Mouse (Mus musculus) heart, adult 2 months (tissue): ENCODE results near the gene AI182371. TPM values are rescaled to one million over a fixed set of nuclear protein-coding genes. Genes with fewer than 3 reads are reported as not detected.

ENCODE experiments used
- DNase-seq, 2 experiments: peaks; one replicate each; pipeline ENCODE4 v3.0.0; 2021
- H3K27ac ChIP-seq: fragments of 200-600 bp; 2 replicates; pipeline ENCODE4 v1.8.1; 2022
- H3K27me3 ChIP-seq: fragments of 200-500 bp; 2 replicates; pipeline ENCODE4 v1.6.1; 2012; ENCODE audit warnings: mild to moderate bottlenecking, low read length, inconsistent platforms, mixed read lengths; ENCODE audit not compliant: control insufficient read depth, insufficient read depth
- H3K36me3 ChIP-seq: fragments of 200-500 bp; 2 replicates; pipeline ENCODE4 v1.6.1; 2012; ENCODE audit warnings: low read length, inconsistent platforms; ENCODE audit not compliant: control insufficient read depth, insufficient read depth
- H3K4me1 ChIP-seq: fragments of 200-500 bp; 2 replicates; pipeline ENCODE4 v1.6.1; 2011; ENCODE audit warnings: low read length; ENCODE audit not compliant: control insufficient read depth, insufficient read depth
- H3K4me3 ChIP-seq: fragments of 200-600 bp; 2 replicates; pipeline ENCODE4 v1.8.1; 2022
- H3K79me2 ChIP-seq: fragments of 200-500 bp; replicated peaks from 2 replicates; pipeline ENCODE4 v1.6.1; 2012; ENCODE audit warnings: mild to moderate bottlenecking, inconsistent platforms, low read length, moderate library complexity, mixed read lengths; ENCODE audit not compliant: control insufficient read depth, insufficient read depth
- H3K9ac ChIP-seq: fragments of 200-500 bp; 2 replicates; pipeline ENCODE4 v1.6.1; 2012; ENCODE audit warnings: low read depth, mild to moderate bottlenecking, control low read depth, inconsistent platforms, low read length, mixed read lengths
- CTCF ChIP-seq: fragments of 200-600 bp; IDR thresholded peaks from 2 replicates; pipeline ENCODE4 v1.8.1; 2022; ENCODE audit warnings: antibody characterized with exemption, mild to moderate bottlenecking, moderate library complexity
- EP300 ChIP-seq: fragments of 200-500 bp; IDR thresholded peaks from 2 replicates; pipeline ENCODE4 v1.6.1; 2011; ENCODE audit warnings: low read depth, low read length, control low read depth; ENCODE audit not compliant: insufficient read depth
- POLR2A ChIP-seq: fragments of 200-500 bp; IDR thresholded peaks from 2 replicates; pipeline ENCODE4 v1.6.1; 2011; ENCODE audit warnings: mild to moderate bottlenecking, low read depth, low read length, control low read depth; ENCODE audit not compliant: insufficient read depth
- WGBS: fragments of 180-500 bp; shearing (Covaris S2); methylation state at CpG from one replicate; pipeline ENCODE4 v1.1.7; 2018; 5-methylcytosine and 5-hydroxymethylcytosine counted together
- intact Hi-C: fragments of 180-260 bp; cut with DNase I; formaldehyde crosslinking; loops from one replicate; pipeline ENCODE4 v1.15.1; 2025
- long read RNA-seq: library from polyadenylated mRNA; stranded (forward); transcript quantifications from one replicate; pipeline ENCODE4 v2.0.0, GENCODE M21; 2021
- polyA plus RNA-seq: library from polyadenylated mRNA; depleted of rRNA; stranded (reverse); fragments of >200 nt; gene quantifications from 2 replicates; pipeline ENCODE4 v1.2.3, GENCODE M21; 2012; rRNA removed
- total RNA-seq, 2 experiments: library from RNA; stranded (reverse); gene quantifications; 2 replicates each; pipeline ENCODE4 v1.2.3; 2021

AI182371 gene
- not detected for total RNA-seq
- polyA plus RNA-seq, result 0.14 and 0.35 TPM in 2 replicates
- long read RNA-seq, result 0 reads

GRCm38 (mm10) chr2:35101443-35101842 is at the start of gene AI182371:
TSS of gene AI182371 (minus strand) at chr2:35101543.
- H3K9ac ChIP-seq, result no peak within 1 kb of the TSS
- H3K27me3 ChIP-seq, result no peaks in the 10 kb centered on the region
- intact Hi-C loops, result no loop called here
- no peak within 1 kb of the TSS for H3K4me3 ChIP-seq
- no peaks in the 10 kb centered on the region for H3K79me2 ChIP-seq
- no peak within 1 kb of the TSS for H3K27ac ChIP-seq
- H3K36me3 ChIP-seq, result no peaks in the 10 kb centered on the region
- DNase-seq, result no peak
- WGBS, result 96% methylated on average over 3 of the region's 3 CpGs
- H3K4me1 ChIP-seq, result no peaks in the 10 kb centered on the region
- no peak for TF ChIP-seq POLR2A
- no peak for TF ChIP-seq EP300
- TF ChIP-seq CTCF, result no peak

- no peak for TF ChIP-seq EP300
- no peak for TF ChIP-seq CTCF
- TF ChIP-seq POLR2A, result no peak
- no peak for DNase-seq
- Histone ChIP-seq H3K27me3 (no peaks in the 10 kb centered on the region), H3K9ac (no peak overlapping the region), H3K4me1 (no peaks in the 10 kb centered on the region), H3K79me2 (no peaks in the 10 kb centered on the region), H3K4me3 (no peak overlapping the region), H3K27ac (no peak overlapping the region), H3K36me3 (peaks cover 4% of the 10 kb centered on the region)
- WGBS, result 93% methylated on average over 10 of the region's 10 CpGs
- intact Hi-C loops, result no loop called here
Measured at GRCm38 (mm10) chr2:35148806-35149205, 47.5 kb upstream of the AI182371 start.

DNA sequence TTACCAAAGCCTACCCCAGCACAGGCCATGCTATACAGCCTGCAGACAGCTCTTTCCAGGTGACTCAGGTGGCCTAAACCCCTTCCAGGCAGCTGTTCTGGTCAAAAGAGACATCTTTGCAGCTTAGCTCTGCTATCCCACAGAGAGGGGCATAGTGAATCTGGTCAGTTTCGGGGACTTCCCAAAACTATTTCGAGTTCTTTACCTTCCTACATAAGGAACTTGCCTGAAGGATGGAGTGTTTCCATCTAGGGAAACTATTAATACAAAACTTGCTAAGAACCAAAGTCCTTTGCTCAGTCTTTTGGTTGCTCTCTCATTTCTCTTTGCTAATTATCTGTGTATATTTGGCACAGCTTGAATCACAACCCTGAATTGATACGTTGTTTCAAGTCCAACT is 40.3 kb upstream of the AI182371 start:
- Histone ChIP-seq H3K27ac (no peak overlapping the region), H3K9ac (no peak overlapping the region), H3K4me1 (no peaks in the 10 kb centered on the region), H3K4me3 (no peak overlapping the region), H3K27me3 (no peaks in the 10 kb centered on the region), H3K36me3 (no peaks in the 10 kb centered on the region), H3K79me2 (no peaks in the 10 kb centered on the region)
- TF ChIP-seq POLR2A (no peak), CTCF (no peak)
- no peak for DNase-seq
- intact Hi-C loops, result no loop called here
- WGBS, result 91% methylated on average over 3 of the region's 3 CpGs

DNA sequence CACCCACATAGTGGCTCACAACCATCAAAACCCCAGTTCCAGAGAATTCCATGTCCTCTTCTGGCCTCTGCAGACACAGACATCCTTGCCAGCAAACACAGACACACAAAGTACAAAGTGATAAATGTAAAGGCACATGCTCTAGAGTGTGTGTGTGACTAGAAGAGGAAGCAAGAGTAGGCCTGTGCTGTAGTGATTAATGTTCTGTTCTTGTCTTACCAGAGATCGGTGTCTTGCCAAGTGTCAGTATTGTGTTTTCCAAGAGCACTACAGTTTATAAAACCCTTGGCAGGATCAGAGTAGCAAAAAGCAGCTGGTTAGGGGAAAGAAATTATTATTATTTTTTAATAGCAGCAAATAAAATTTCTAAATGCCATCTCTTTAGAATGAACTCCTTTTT is 37.2 kb upstream of the AI182371 start:
- Histone ChIP-seq H3K27me3 (no peaks in the 10 kb centered on the region), H3K4me1 (no peaks in the 10 kb centered on the region), H3K27ac (no peak overlapping the region), H3K36me3 (no peaks in the 10 kb centered on the region; the same call in 1 of the 2 replicates), H3K9ac (no peak overlapping the region), H3K79me2 (no peaks in the 10 kb centered on the region), H3K4me3 (no peak overlapping the region)
- no peak for DNase-seq
- TF ChIP-seq EP300 (no peak), CTCF (no peak), POLR2A (no peak)
- intact Hi-C loops, result no loop called here
- WGBS, result 81% methylated on average over 1 of the region's 1 CpGs

- H3K27me3 ChIP-seq, result no peaks in the 10 kb centered on the region
Measured at GRCm38 (mm10) chr2:35133891-35134290, 32.5 kb upstream of the AI182371 start.

DNA sequence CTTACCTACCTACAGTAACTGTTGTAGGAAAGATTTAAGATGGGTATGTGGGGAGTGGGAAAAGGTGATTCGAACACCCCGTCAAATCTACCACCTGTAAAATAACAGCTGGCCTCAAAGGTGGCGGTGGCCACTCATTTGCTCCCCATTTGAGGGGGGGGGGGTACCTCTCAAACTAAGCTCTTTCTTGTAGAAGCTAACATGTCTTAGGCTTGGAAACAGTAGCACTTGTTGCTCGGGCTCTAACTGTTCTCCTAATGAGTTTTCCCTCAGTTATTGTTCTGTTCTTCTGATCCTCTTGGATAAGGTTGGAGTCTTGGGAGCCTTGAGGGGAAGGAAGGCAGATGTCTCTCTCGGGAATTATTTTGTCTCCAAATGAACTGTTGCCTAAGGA is 31.3 kb upstream of the AI182371 start:
- TF ChIP-seq POLR2A (no peak), CTCF (no peak), EP300 (no peak)

More at GRCm38 (mm10) chr2:35133891-35134290, 32.5 kb upstream of the AI182371 start:
- no peak overlapping the region for H3K4me3 ChIP-seq
- WGBS, result 87% methylated on average over 5 of the region's 5 CpGs
- H3K27ac ChIP-seq, result no peak overlapping the region
- TF ChIP-seq POLR2A (no peak), EP300 (no peak), CTCF (no peak)
- H3K9ac ChIP-seq, result no peak overlapping the region
- H3K36me3 ChIP-seq, result no peaks in the 10 kb centered on the region; the same call in 1 of the 2 replicates
- no peaks in the 10 kb centered on the region for H3K79me2 ChIP-seq
- intact Hi-C loops, result no loop called here
- no peak for DNase-seq
- peaks cover 4% of the 10 kb centered on the region for H3K4me1 ChIP-seq

More for the DNA sequence above, 31.3 kb upstream of the AI182371 start:
- H3K27ac ChIP-seq, result peak overlapping the region; percentile 83
- no peaks in the 10 kb centered on the region; the same call in 1 of the 2 replicates for H3K36me3 ChIP-seq
- 7% methylated on average over 5 of the region's 5 CpGs for WGBS
- H3K9ac ChIP-seq, result peak overlapping the region; percentile 50; the same call in 1 of the 2 replicates
- no peak for DNase-seq
- intact Hi-C loops, result loop anchor here (1.0 kb wide), 1 partner anchor 23 kb away; the partner anchor contains the start of gene Cntrl
- peaks cover 4% of the 10 kb centered on the region for H3K4me1 ChIP-seq
- no peaks in the 10 kb centered on the region for H3K27me3 ChIP-seq
- H3K79me2 ChIP-seq, result no peaks in the 10 kb centered on the region
- H3K4me3 ChIP-seq, result peak overlapping the region; percentile 58
